Mouse (Mus musculus) WW6 (cell line): Measurements from ENCODE around the gene Col18a1.

Source experiments
- DNase-seq: peaks from one replicate; pipeline ENCODE4 v3.0.0-alpha.2; 2013; ENCODE audit warnings: low read depth, low spot score

The Col18a1 gene

GRCm38 (mm10) chr10:77111550-77112249 lies 54.6 kb downstream of the Col18a1 start:
- DNase-seq = no peak

DNA sequence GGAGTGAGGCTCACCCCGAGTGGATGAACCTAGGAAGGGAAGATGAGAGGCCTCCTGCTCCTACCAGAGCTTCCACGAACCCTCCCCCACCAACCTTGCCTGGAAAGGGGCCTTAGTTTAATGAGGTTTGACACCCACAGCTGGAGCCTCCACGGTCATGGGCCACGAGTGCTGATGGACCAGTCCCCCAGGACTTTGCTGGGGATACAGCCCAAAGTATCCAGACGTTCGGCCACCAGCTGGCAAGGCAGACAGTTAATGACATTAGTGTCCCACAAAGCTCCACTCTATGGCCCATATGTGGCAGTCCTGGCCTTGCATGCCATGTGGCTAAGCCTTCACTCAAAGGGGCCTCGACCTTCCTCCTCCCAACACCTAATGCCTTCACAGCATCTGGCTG lies 55.5 kb downstream of the Col18a1 start:
- no peak for DNase-seq

DNA sequence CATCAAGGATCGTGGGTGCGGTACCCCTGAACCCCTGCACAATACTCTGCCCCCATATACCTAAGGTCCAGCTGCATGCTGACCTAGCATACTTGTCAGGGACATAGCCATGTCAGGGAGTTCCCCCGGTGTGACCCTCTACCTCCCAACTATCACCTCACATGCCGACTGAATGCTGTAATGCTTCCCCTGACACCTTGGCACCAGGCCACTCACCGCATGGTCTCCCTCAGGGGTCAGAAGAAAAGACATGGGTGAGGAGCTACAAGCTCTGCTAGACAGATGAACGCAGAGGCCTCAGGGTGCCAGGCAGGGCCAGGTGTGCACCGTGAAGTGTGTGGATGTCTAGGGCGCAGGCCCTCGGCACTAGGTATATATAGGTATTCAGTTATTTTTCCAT lies 56.3 kb downstream of the Col18a1 start:
- no peak for DNase-seq

DNA sequence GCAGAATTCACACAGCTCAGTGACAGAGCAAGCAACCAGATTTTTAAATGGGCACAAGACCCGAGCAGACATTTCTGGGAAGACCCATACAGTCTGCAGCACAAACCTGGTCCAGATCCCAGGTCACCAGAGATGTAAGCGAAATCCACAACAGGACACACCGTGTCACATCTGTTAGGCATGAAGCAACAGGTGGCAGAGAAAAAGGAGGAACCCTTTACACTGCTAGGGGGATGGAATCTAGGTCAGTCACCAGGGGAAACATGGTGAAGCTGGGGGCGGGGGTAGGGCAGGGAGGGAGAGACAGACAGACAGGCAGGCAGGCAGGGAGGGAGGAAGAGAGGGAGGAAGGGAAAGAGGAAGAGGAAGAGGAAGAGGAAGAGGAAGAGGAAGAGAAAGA lies 58.2 kb downstream of the Col18a1 start:
- DNase-seq = no peak

DNA sequence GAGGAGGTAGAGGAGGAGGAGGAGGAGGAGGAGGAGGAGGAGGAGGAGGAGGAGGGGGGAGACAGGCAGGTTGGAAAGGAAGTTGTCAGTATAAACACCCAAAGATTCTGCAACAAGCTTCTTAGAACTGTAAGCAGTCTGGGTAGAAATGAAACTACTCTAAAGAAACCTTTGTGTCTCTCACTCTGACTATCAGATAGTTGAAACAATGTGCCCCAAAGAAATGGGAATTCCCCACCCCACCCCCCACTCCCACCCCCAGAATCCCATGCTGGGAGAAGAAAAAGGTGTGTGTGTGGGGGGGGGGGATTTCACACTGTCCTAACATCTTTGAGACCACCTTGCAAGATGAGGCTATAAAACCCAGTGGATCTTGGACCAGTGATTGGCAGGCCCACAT lies 62.0 kb downstream of the Col18a1 start:
- no peak for DNase-seq

DNA sequence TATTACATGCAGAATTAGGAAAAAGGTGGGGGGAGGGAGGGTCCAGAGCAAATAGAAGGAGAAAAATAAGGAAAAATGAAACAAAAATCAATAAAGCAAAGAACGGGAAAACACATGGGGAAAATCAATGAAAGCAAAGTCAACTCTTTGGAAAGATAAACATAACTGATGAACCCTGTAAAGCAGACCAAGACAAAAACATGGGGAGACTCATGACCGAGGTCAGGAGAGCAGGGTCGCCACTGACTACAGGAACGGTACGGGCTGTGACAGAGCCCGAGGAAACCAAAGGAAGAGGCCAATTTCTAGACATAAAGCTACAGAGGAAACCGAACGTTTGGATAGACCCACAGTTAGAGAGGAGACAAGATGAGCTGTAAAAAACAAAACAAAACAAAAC lies 62.7 kb downstream of the Col18a1 start:
- no peak for DNase-seq

DNA sequence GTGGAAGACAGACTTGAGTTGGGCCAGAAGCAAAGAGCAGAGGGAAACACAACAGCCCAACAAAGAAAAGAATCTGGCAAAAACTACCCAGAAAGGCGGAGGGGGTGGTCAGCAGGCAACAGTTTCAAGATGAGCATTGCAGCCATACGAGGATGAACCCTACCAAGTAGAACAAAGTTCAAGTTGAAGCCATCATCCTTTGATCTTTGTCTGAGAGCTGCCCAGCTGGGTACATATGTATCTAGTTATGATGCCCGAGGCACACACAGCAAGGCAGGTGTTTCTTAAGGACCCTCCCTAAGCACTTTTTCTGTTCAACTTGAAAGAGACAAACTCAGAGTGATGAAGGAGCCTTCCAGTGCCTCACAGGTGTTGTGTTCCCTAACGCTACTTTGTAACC lies 66.6 kb downstream of the Col18a1 start:
- no peak for DNase-seq

- DNase-seq = no peak
Observed at GRCm38 (mm10) chr10:77098619-77099018, 67.7 kb downstream of the Col18a1 start.

GRCm38 (mm10) chr10:77097890-77098200 lies 68.5 kb downstream of the Col18a1 start:
- no peak for DNase-seq

DNA sequence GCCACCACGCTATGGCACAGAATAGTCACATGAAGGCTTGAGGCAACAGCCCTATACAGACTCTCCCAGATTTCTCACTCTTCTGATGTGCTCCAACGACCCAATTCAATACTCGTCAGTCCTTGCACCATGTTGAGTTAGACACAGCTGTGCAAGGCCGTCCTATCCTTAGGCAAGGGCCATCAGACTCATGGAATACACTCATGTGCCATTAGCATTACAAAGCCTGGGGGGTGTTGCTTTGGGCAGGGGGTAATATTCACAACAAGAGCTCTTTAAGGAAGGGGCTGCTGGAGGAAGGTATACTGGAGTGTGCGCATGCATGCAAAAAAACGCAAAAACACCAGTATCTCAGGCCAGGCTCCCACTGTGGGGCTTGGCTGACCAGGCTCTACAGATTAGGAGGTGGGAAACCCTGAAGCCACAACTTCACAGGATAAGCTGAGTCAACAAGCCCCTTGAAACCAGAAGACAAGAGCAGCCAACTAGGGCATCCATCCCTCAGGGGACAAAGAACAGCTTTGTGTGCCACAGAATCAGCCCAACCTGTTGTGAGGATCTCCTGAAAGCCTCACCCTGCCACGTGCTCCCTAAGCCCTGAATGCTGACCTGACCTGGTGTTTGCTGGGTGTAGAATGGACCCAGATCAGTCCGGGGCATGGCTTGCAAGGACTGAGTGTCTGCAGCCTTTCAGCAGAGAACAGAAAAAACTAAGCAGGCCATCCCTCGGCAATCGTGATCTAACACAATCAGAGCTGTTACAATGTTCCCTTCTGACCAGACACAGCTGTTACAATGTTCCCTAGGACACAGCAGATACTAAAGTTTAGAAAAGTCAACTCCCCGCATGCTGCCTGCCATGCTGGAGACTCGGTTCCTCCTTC lies 69.1 kb downstream of the Col18a1 start:
- no peak for DNase-seq

- no peak for DNase-seq
Observed at GRCm38 (mm10) chr10:77095666-77096065, 70.7 kb downstream of the Col18a1 start.

DNA sequence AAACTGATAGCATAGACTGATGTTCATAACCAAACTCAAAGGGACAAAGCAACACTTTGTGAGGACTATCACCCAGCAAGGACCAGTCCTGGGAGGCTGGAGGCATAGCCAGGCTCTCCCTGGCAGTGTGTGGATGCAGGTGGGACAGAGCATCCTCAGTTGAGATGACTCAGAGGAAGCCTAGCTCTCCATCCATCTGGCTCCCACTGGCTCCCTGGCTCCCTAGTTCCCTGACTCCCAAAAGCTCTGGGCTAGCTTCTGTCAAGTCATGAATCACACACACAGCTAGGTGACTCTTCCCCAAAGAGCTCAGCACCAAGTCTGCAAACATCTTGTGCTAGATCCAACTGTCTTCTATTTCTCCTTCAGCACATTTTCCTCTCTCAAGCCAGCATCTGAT lies 72.5 kb downstream of the Col18a1 start:
- DNase-seq = no peak

GRCm38 (mm10) chr10:77091538-77092097 lies 74.7 kb downstream of the Col18a1 start:
- no peak for DNase-seq

DNA sequence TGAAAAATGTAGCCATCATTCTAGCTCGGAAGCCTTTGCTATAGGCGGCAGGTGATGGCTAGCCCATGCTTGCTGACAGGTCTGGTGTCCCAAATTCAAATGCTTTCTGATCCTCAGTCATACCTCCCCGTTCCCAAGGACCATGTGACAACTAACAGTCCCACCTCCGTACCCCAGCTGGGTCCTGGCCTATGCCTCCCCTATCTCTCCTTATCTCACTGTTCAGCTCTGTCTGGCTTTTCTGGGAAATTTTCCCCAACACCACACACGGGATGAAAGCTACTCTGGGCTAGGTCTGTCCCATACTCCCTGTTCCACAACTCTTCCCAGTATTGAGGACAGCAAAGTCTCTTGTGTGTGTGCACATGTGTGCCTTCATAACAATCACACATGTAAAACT lies 76.3 kb downstream of the Col18a1 start:
- DNase-seq = no peak

DNA sequence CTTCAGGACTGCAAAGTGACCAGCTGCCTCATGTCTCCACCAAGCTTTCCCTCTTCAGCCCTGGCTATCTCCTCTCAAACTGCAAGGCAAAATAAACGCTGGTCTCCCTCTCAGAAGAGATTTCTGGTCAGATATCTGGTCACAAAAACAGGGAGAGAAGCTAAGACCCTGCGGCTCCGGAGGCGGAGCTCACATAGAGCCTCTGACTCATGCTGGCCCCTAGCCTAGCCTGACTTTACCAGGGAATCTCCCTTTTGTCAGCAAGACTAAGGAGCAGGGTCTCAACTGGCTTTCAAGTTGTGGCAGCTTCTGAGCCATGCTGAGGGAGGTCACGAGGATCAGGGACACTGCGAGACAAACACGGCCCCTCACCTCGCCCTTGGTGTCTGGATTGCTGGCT lies 77.0 kb downstream of the Col18a1 start:
- DNase-seq = no peak

- no peak for DNase-seq
Observed at GRCm38 (mm10) chr10:77084568-77084967, 81.8 kb downstream of the Col18a1 start.

- DNase-seq = no peak
Observed at GRCm38 (mm10) chr10:77082921-77083320, 83.4 kb downstream of the Col18a1 start.

- DNase-seq = peak; percentile 54
Observed at GRCm38 (mm10) chr10:77082453-77082852, 83.9 kb downstream of the Col18a1 start.

DNA sequence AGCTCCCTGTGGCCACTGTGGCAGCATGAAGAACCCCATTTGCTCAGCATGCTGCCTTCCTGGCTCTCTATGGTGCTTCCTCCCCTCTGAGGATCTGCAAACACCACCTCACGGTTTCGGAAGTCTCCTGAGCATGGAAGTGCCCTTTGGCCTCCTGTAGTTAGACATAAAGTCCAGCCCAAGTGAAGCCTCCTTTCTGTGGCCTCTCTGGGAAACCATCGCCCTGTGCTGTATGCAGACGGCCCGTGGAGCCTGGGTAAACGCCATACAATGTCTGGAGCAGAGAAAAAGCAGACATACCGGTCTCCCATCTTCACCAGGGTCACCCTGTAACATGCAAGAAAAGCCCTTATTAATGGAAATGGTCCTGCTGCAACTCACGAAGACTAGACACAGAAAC lies 87.4 kb downstream of the Col18a1 start:
- DNase-seq = no peak

DNA sequence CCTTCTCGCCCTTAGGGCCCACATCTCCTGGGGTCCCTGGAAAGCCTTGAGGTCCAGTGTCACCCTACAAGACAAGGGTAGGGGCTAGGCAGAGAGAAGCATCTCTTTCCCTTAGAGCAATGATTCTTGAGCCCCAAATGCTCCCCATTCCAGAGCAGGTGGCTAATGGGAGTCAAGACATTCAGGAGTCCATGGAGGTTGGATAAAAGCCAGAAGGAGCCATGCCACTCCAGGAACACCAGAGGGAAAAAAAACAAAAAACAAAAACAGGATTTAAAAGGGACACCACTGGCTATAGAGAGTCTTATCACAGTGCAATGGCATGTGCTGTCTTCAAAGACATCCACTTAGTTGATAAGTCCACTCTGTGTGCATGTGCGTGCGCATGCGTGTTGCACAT lies 87.9 kb downstream of the Col18a1 start:
- DNase-seq = no peak

- DNase-seq = no peak
Observed at GRCm38 (mm10) chr10:77074276-77074974, 91.9 kb downstream of the Col18a1 start.

GRCm38 (mm10) chr10:77070072-77070471 lies 96.3 kb downstream of the Col18a1 start:
- DNase-seq = peak; percentile 50
